Mouse (Mus musculus) testis, adult 2 months (tissue): ENCODE data around the gene Fam71f2.

Experiments used
- CTCF ChIP-seq: fragments of 200-500 bp; IDR thresholded peaks from 2 replicates; pipeline ENCODE4 v1.5.1; 2012; ENCODE audit warnings: low read depth, mild to moderate bottlenecking, inconsistent platforms, low read length, moderate library complexity; ENCODE audit not compliant: control insufficient read depth, insufficient read depth, insufficient replicate concordance
- POLR2A ChIP-seq: fragments of 200-500 bp; IDR thresholded peaks from 2 replicates; pipeline ENCODE4 v1.6.1; 2012; ENCODE audit warnings: low read depth, mild to moderate bottlenecking, inconsistent platforms, low read length, moderate library complexity; ENCODE audit not compliant: control insufficient read depth

GRCm38 (mm10) chr6:29288651-29289050 is 9.3 kb downstream of the Fam71f2 start:
- TF ChIP-seq CTCF (no peak), POLR2A (no peak)
